Mouse (Mus musculus) MEL (cell line): Measurements from ENCODE around the gene Thnsl1. TPM values are rescaled to one million over a fixed set of nuclear protein-coding genes. Genes with fewer than 3 reads are reported as not detected.

Source experiments
- DNase-seq: peaks from one replicate; pipeline ENCODE4 v3.0.0; 2011; ENCODE audit warnings: low read depth, low spot score
- H3K27ac ChIP-seq: 2 replicates; pipeline ENCODE4 v1.5.1; 2012; ENCODE audit warnings: low read depth, mild to moderate bottlenecking, control low read depth, low read length, moderate library complexity; ENCODE audit not compliant: control insufficient read depth
- H3K27me3 ChIP-seq, 2 experiments: fragments of 150-350 bp in 1 of 2; sonication (generic) in 1 of 2; 2 replicates each; pipeline ENCODE4 v1.6.1; 2012; ENCODE audit warnings: low read length in 2 of 2, mild to moderate bottlenecking in 2 of 2, improper control_type of control experiment in 1 of 2, moderate library complexity in 1 of 2; ENCODE audit not compliant: insufficient read depth in 2 of 2, control insufficient read depth in 1 of 2
- H3K36me3 ChIP-seq, 2 experiments: 2 replicates each; pipeline ENCODE4 v1.6.1; 2012 to 2014; ENCODE audit warnings: low read length in 2 of 2, improper control_type of control experiment in 1 of 2, inconsistent platforms in 1 of 2, mild to moderate bottlenecking in 1 of 2; ENCODE audit not compliant: insufficient read depth in 2 of 2, control insufficient read depth in 1 of 2
- H3K4me1 ChIP-seq, 2 experiments: fragments of 150-350 bp in 1 of 2; sonication (generic) in 1 of 2; 2 replicates each; pipeline ENCODE4 v1.6.1; 2012; ENCODE audit warnings: low read length in 2 of 2, improper control_type of control experiment in 1 of 2, mild to moderate bottlenecking in 1 of 2; ENCODE audit not compliant: insufficient read depth in 2 of 2, control insufficient read depth in 1 of 2
- H3K4me3 ChIP-seq, 2 experiments: fragments of 150-350 bp in 1 of 2; sonication (generic) in 1 of 2; 2 replicates each; pipeline ENCODE4 v1.5.1; 2012; ENCODE audit warnings: low read depth in 2 of 2, low read length in 2 of 2, mild to moderate bottlenecking in 2 of 2, moderate library complexity in 2 of 2, control low read depth in 1 of 2, improper control_type of control experiment in 1 of 2; ENCODE audit not compliant: control insufficient read depth in 1 of 2, insufficient read depth in 1 of 2
- H3K79me2 ChIP-seq: 2 replicates; pipeline ENCODE4 v1.6.1; 2012; ENCODE audit warnings: mild to moderate bottlenecking, low read length, moderate library complexity; ENCODE audit not compliant: control insufficient read depth, poor library complexity, insufficient read depth
- H3K9ac ChIP-seq: 2 replicates; pipeline ENCODE4 v1.6.1; 2012; ENCODE audit warnings: low read depth, mild to moderate bottlenecking, control low read depth, low read length, moderate library complexity; ENCODE audit not compliant: control insufficient read depth, poor library complexity, severe bottlenecking
- H3K9me3 ChIP-seq: fragments of 150-350 bp; sonication (generic); replicated peaks from 2 replicates; pipeline ENCODE4 v1.6.1; 2012; ENCODE audit warnings: mild to moderate bottlenecking, low read length, improper control_type of control experiment, moderate library complexity; ENCODE audit not compliant: insufficient read depth
- BHLHE40 ChIP-seq: IDR thresholded peaks from 2 replicates; pipeline ENCODE4 v1.6.1; 2012; ENCODE audit warnings: low read depth, mild to moderate bottlenecking, inconsistent platforms, low read length, improper control_type of control experiment, borderline replicate concordance
- CHD2 ChIP-seq: IDR thresholded peaks from 2 replicates; pipeline ENCODE4 v1.6.1; 2011; ENCODE audit warnings: low read length, improper control_type of control experiment
- E2F4 ChIP-seq: IDR thresholded peaks from 2 replicates; pipeline ENCODE4 v1.6.1; 2011; ENCODE audit warnings: low read depth, low read length, improper control_type of control experiment, borderline replicate concordance
- ELF1 ChIP-seq: IDR thresholded peaks from 2 replicates; pipeline ENCODE4 v1.6.1; 2014; ENCODE audit warnings: low read depth, mild to moderate bottlenecking, inconsistent platforms, low read length, improper control_type of control experiment, moderate library complexity
- ETS1 ChIP-seq: IDR thresholded peaks from 2 replicates; pipeline ENCODE4 v1.6.1; 2012; ENCODE audit warnings: low read depth, mild to moderate bottlenecking, inconsistent platforms, low read length, improper control_type of control experiment, moderate library complexity
- GATA1 ChIP-seq: IDR thresholded peaks from 2 replicates; pipeline ENCODE4 v1.6.1; 2011; ENCODE audit warnings: low read depth, low read length, improper control_type of control experiment
- JUND ChIP-seq: IDR thresholded peaks from 2 replicates; pipeline ENCODE4 v1.6.1; 2011; ENCODE audit warnings: low read depth, mild to moderate bottlenecking, improper control_type of control experiment, low read length
- MAX ChIP-seq: IDR thresholded peaks from 2 replicates; pipeline ENCODE4 v1.6.1; 2011; ENCODE audit warnings: low read length, improper control_type of control experiment
- MEF2A ChIP-seq: IDR thresholded peaks from 2 replicates; pipeline ENCODE4 v1.6.1; 2014; ENCODE audit warnings: low read depth, mild to moderate bottlenecking, inconsistent platforms, low read length, improper control_type of control experiment; ENCODE audit not compliant: poor library complexity, insufficient replicate concordance, severe bottlenecking; ENCODE audit errors: extremely low read depth
- MXI1 ChIP-seq: IDR thresholded peaks from 2 replicates; pipeline ENCODE4 v1.6.1; 2011; ENCODE audit warnings: mild to moderate bottlenecking, low read depth, low read length, improper control_type of control experiment
- MYB ChIP-seq: IDR thresholded peaks from 2 replicates; pipeline ENCODE4 v1.6.1; 2011; ENCODE audit warnings: mild to moderate bottlenecking, low read depth, low read length, improper control_type of control experiment
- MYC ChIP-seq: IDR thresholded peaks from 2 replicates; pipeline ENCODE4 v1.6.1; 2011; ENCODE audit warnings: low read depth, mild to moderate bottlenecking, low read length, improper control_type of control experiment, moderate library complexity
- NRF1 ChIP-seq: IDR thresholded peaks from 2 replicates; pipeline ENCODE4 v1.6.1; 2014; ENCODE audit warnings: low read depth, mild to moderate bottlenecking, inconsistent platforms, low read length, improper control_type of control experiment, moderate library complexity; ENCODE audit not compliant: poor library complexity, insufficient read depth, severe bottlenecking
- POLR2A ChIP-seq, 2 experiments: IDR thresholded peaks; 2 replicates each; pipeline ENCODE4 v1.6.1; 2011 to 2012; ENCODE audit warnings: low read length in 2 of 2, mild to moderate bottlenecking in 2 of 2, control low read depth in 1 of 2, improper control_type of control experiment in 1 of 2, low read depth in 1 of 2, moderate library complexity in 1 of 2; ENCODE audit not compliant: control insufficient read depth in 1 of 2, insufficient read depth in 1 of 2, poor library complexity in 1 of 2
- RAD21 ChIP-seq: IDR thresholded peaks from 2 replicates; pipeline ENCODE4 v1.6.1; 2011; ENCODE audit warnings: mild to moderate bottlenecking, low read depth, low read length, improper control_type of control experiment
- SIN3A ChIP-seq: IDR thresholded peaks from 2 replicates; pipeline ENCODE4 v1.6.1; 2012; ENCODE audit warnings: low read length, improper control_type of control experiment, inconsistent platforms
- SMC3 ChIP-seq: IDR thresholded peaks from 2 replicates; pipeline ENCODE4 v1.6.1; 2011; ENCODE audit warnings: low read depth, low read length, improper control_type of control experiment
- TAL1 ChIP-seq: IDR thresholded peaks from 2 replicates; pipeline ENCODE4 v1.6.1; 2012; ENCODE audit warnings: mild to moderate bottlenecking, inconsistent platforms, low read length, moderate library complexity, mixed read lengths
- TBP ChIP-seq: IDR thresholded peaks from 2 replicates; pipeline ENCODE4 v1.8.0; 2011; ENCODE audit warnings: low read depth, low read length, improper control_type of control experiment
- TCF12 ChIP-seq: IDR thresholded peaks from 2 replicates; pipeline ENCODE4 v1.6.1; 2014; ENCODE audit warnings: low read depth, mild to moderate bottlenecking, inconsistent platforms, low read length, improper control_type of control experiment, moderate library complexity
- UBTF ChIP-seq: IDR thresholded peaks from 2 replicates; pipeline ENCODE4 v1.6.1; 2012; ENCODE audit warnings: low read depth, mild to moderate bottlenecking, inconsistent platforms, low read length, improper control_type of control experiment, moderate library complexity, borderline replicate concordance; ENCODE audit not compliant: insufficient read depth
- USF1 ChIP-seq: IDR thresholded peaks from 2 replicates; pipeline ENCODE4 v1.6.1; 2014; ENCODE audit warnings: low read depth, mild to moderate bottlenecking, inconsistent platforms, low read length, improper control_type of control experiment, moderate library complexity
- USF2 ChIP-seq, 2 experiments: IDR thresholded peaks; 2 replicates each; pipeline ENCODE4 v1.6.1; 2011 to 2012; ENCODE audit warnings: improper control_type of control experiment in 2 of 2, low read length in 2 of 2, borderline replicate concordance in 1 of 2, inconsistent platforms in 1 of 2, low read depth in 1 of 2, mild to moderate bottlenecking in 1 of 2; ENCODE audit not compliant: insufficient read depth in 1 of 2
- ZC3H11A ChIP-seq: IDR thresholded peaks from 2 replicates; pipeline ENCODE4 v1.6.1; 2012; ENCODE audit warnings: low read depth, mild to moderate bottlenecking, inconsistent platforms, low read length, improper control_type of control experiment
- ZKSCAN1 ChIP-seq: IDR thresholded peaks from 2 replicates; pipeline ENCODE4 v1.6.1; 2012; ENCODE audit warnings: low read depth, mild to moderate bottlenecking, inconsistent platforms, low read length, improper control_type of control experiment, moderate library complexity
- ZMIZ1 ChIP-seq: IDR thresholded peaks from 2 replicates; pipeline ENCODE4 v1.6.1; 2012; ENCODE audit warnings: low read depth, mild to moderate bottlenecking, inconsistent platforms, low read length, improper control_type of control experiment, moderate library complexity
- polyA plus RNA-seq, 2 experiments: library from polyadenylated mRNA; stranded (reverse) in 1 of 2; unstranded in 1 of 2; fragments of >175 nt in 1 of 2; fragments of >200 nt in 1 of 2; gene quantifications; 2 replicates each; pipeline versions ENCODE4 v1.2.1 to v1.2.4; 2012; ENCODE audit warnings: low replicate concordance in 2 of 2, low read depth in 1 of 2; ENCODE audit not compliant: insufficient read length in 2 of 2, insufficient read depth in 1 of 2, missing spikeins in 1 of 2
- total RNA-seq: library from RNA; depleted of rRNA; stranded (reverse); fragments of 300-350 nt; gene quantifications from 2 replicates; pipeline ENCODE4 v1.2.3, GENCODE M21; 2012

Gene Thnsl1
- total and polyA plus RNA-seq, 3 experiments, result 1.0 to 2.6 TPM; not detected in 1

DNA sequence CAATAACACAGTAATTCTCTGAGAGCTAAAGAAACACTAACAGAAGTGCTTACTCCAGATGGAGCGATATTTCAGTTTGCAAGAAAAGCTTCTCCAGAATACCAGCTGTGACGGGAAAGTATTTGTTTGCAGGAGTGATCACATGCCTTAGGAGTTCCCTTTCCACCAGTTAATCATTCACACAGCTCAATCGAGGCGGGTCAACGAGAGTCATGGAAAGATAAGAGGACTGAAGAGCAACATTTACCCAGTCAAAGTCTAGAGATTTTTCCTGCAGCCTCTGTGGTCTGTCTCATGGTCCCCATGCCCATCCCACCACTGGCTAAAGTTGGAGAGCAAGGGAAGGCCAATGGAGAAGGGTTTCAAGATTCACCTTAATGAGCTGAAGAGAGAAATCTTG is 53.6 kb downstream of the Thnsl1 start:
- Histone ChIP-seq H3K27ac (no peak overlapping the region), H3K79me2 (no peaks in the 10 kb centered on the region), H3K4me1 (peaks cover 0 to 2% of the 10 kb centered on the region in 2 experiments; a peak in 2 of 4 replicates), H3K9me3 (no peaks in the 10 kb centered on the region), H3K36me3 (no peaks in the 10 kb centered on the region), H3K27me3 (no peaks in the 10 kb centered on the region), H3K4me3 (no peak overlapping the region), H3K9ac (no peak overlapping the region)
- TF ChIP-seq GATA1, result no peak
- no peak for DNase-seq

DNA sequence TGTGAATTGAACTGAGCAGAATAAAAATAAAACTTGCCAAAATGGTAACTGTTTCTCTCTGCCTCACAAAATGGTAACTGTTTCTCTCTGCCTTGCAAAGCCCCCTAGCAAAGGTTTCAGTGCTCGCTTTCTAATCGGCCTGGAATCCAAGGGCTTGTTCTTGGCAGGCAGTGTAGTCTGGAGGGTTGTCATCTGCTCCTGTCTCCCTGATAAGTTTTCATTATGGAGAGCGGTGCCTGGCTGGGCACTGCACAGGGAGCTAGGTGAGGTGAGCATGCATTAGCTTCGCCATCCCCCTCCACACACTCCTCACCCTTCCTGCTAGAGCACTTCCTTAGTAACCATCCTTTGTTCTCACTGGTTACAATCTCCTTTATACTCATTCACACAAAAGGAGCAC is 54.5 kb downstream of the Thnsl1 start:
- no peak overlapping the region for H3K9ac ChIP-seq
- TF ChIP-seq ELF1 (no peak), USF2 (IDR thresholded peaks at IDR 0.05; ENCODE audit: borderline replicate concordance in 1 of 2, insufficient read depth in 1 of 2, low read depth in 1 of 2, low read length in 2 of 2) (no peak), ZKSCAN1 (no peak), POLR2A (IDR thresholded peaks at IDR 0.05; ENCODE audit: control insufficient read depth in 1 of 2, insufficient read depth in 1 of 2, low read depth in 1 of 2, low read length in 2 of 2, poor library complexity in 1 of 2) (no peak), TAL1 (no peak), USF1 (no peak), MXI1 (no peak), ETS1 (no peak), MYB (no peak), TBP (no peak), MYC (no peak), BHLHE40 (no peak), E2F4 (no peak)
- H3K9me3 ChIP-seq, result no peaks in the 10 kb centered on the region
- peaks cover 0 to 2% of the 10 kb centered on the region in 2 experiments; a peak in 2 of 4 replicates for H3K4me1 ChIP-seq
- no peak overlapping the region for H3K27ac ChIP-seq
- no peaks in the 10 kb centered on the region for H3K36me3 ChIP-seq
- no peak for DNase-seq
- H3K4me3 ChIP-seq, result no peak overlapping the region
- H3K79me2 ChIP-seq, result no peaks in the 10 kb centered on the region
- H3K27me3 ChIP-seq, result no peaks in the 10 kb centered on the region

DNA sequence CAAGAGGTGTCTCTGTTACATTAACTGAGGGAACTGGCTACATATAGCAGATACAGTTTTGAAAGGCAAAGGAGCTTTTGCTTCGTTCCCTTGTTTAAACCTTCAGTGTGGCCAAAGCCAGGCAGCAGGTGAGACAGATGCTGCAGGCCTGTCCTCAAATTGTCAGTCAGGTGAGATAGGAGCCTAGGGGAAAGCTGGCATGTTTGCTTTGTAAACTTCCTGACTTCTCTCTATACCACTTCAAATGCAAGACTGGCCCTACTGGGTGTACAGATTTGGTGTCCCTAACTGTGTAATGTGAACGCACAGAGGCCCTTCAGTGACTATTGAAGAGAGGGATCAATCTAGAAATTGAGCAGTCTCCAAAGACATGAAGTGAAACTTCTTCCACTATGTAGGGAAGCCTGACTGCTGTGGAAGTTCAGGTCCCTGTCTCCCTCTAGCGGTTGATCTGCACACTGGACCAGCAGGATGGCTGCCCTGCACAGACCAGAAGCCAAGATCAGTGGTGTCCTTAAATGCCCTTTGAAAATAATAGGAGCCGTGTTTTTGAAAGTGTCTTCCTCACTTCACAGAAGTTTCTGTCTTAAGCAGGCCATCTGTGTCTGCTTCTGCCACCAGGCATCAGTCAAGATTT is 56.0 kb downstream of the Thnsl1 start:
- H3K27me3 ChIP-seq, result no peaks in the 10 kb centered on the region
- H3K27ac ChIP-seq, result no peak overlapping the region
- no peaks in the 10 kb centered on the region for H3K9me3 ChIP-seq
- DNase-seq, result peak; percentile 84
- H3K79me2 ChIP-seq, result no peaks in the 10 kb centered on the region
- peak overlapping the region; percentile 43 for H3K9ac ChIP-seq
- H3K36me3 ChIP-seq, result no peaks in the 10 kb centered on the region
- H3K4me1 ChIP-seq, result peaks cover 0 to 2% of the 10 kb centered on the region in 2 experiments; a peak in 2 of 4 replicates
- H3K4me3 ChIP-seq, result peak overlapping the region; percentile 25 to 65
- TF ChIP-seq ZC3H11A (peak; percentile 96), TCF12 (no peak), UBTF (no peak), JUND (0 out of 2 replicates have a peak, but pooled peaks have one; percentile 22), TBP (0 out of 2 replicates have a peak, but pooled peaks have one; percentile 22), NRF1 (no peak), ETS1 (no peak), SMC3 (peak; percentile 97), CHD2 (no peak), MAX (no peak), E2F4 (no peak), SIN3A (peak; percentile 62), RAD21 (peak; percentile 100), MEF2A (no peak), ZMIZ1 (no peak)
